Mouse (Mus musculus) liver, adult 2 months (tissue): ENCODE data around the gene Nrxn3. TPM values are rescaled to one million over a fixed set of nuclear protein-coding genes. Genes with fewer than 3 reads are reported as not detected.

Experiments
- DNase-seq: peaks from one replicate; pipeline ENCODE4 v3.0.0-alpha.2; 2011; ENCODE audit warnings: low read depth, low spot score; ENCODE audit errors: extremely low read depth
- H3K27ac ChIP-seq: fragments of 200-500 bp; replicated peaks from 2 replicates; pipeline ENCODE4 v1.5.1; 2012; ENCODE audit warnings: low read depth, mild to moderate bottlenecking, control low read depth, inconsistent platforms, low read length; ENCODE audit not compliant: insufficient read depth
- H3K27me3 ChIP-seq: fragments of 200-500 bp; 2 replicates; pipeline ENCODE4 v1.6.1; 2012; ENCODE audit warnings: mild to moderate bottlenecking, moderate library complexity, low read length, inconsistent platforms; ENCODE audit not compliant: control insufficient read depth, insufficient read depth
- H3K36me3 ChIP-seq: fragments of 200-500 bp; 2 replicates; pipeline ENCODE4 v1.6.1; 2012; ENCODE audit warnings: low read length, inconsistent platforms; ENCODE audit not compliant: control insufficient read depth, insufficient read depth
- H3K4me1 ChIP-seq: fragments of 200-500 bp; 2 replicates; pipeline ENCODE4 v1.6.1; 2011; ENCODE audit warnings: low read length; ENCODE audit not compliant: control insufficient read depth, insufficient read depth
- H3K4me3 ChIP-seq: fragments of 200-500 bp; 2 replicates; pipeline ENCODE4 v1.5.1; 2011; ENCODE audit warnings: low read depth, mild to moderate bottlenecking, control low read depth, low read length, moderate library complexity; ENCODE audit not compliant: insufficient read depth
- H3K79me2 ChIP-seq: fragments of 200-500 bp; 2 replicates; pipeline ENCODE4 v1.6.1; 2012; ENCODE audit warnings: inconsistent platforms, mild to moderate bottlenecking, low read length, moderate library complexity; ENCODE audit not compliant: control insufficient read depth, insufficient read depth
- H3K9ac ChIP-seq: fragments of 200-500 bp; 2 replicates; pipeline ENCODE4 v1.6.1; 2012; ENCODE audit warnings: low read depth, mild to moderate bottlenecking, control low read depth, inconsistent platforms, low read length
- CTCF ChIP-seq: fragments of 200-500 bp; IDR thresholded peaks from 2 replicates; pipeline ENCODE4 v1.5.1; 2011; ENCODE audit warnings: low read depth, low read length, control low read depth
- POLR2A ChIP-seq: fragments of 200-500 bp; IDR thresholded peaks from 2 replicates; pipeline ENCODE4 v1.6.1; 2011; ENCODE audit warnings: low read length, control low read depth; ENCODE audit not compliant: insufficient read depth; ENCODE audit errors: extremely low read depth
- WGBS: fragments of 180-500 bp; shearing (Covaris S2); methylation state at CpG from one replicate; pipeline ENCODE4 v1.1.7; 2018; 5-methylcytosine and 5-hydroxymethylcytosine counted together
- polyA plus RNA-seq: library from polyadenylated mRNA; depleted of rRNA; stranded (reverse); fragments of >200 nt; gene quantifications from 2 replicates; pipeline ENCODE4 v1.2.3, GENCODE M21; 2012
- total RNA-seq: library from RNA; depleted of rRNA; stranded (reverse); fragments of >200 nt; gene quantifications from 2 replicates; pipeline ENCODE4 v1.2.3, GENCODE M21; 2014

The Nrxn3 gene
- total and polyA plus RNA-seq, 2 experiments = 0.18 to 0.31 TPM

DNA sequence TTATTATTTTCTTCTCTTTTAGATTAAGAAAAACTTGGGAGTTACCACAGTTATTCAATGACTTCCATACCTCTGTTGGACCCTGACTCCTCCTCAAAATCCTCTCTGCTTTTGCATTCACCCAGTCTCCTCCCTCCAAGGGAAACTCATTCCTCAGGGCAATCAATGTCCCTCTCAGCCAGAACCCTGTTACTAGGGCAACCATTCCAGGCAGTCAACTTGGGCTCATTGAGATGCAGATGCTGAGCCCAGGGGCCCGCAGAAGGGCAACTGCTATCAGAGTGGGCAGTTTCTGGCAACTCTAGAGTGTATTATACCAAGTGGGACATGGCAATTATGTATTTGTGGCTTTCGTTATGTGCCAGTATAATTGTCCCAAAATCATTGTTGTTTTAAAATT is 188.1 kb downstream of the Nrxn3 start:
- no peaks in the 10 kb centered on the region for H3K27me3 ChIP-seq
- no peak for DNase-seq
- no peak overlapping the region for H3K4me3 ChIP-seq
- H3K79me2 ChIP-seq = no peaks in the 10 kb centered on the region
- no peaks in the 10 kb centered on the region for H3K36me3 ChIP-seq
- no peak overlapping the region for H3K27ac ChIP-seq
- no peaks in the 10 kb centered on the region for H3K4me1 ChIP-seq
- no peak overlapping the region for H3K9ac ChIP-seq
- TF ChIP-seq CTCF (no peak), POLR2A (no peak)
- 46% methylated on average over 2 of the region's 2 CpGs for WGBS

DNA sequence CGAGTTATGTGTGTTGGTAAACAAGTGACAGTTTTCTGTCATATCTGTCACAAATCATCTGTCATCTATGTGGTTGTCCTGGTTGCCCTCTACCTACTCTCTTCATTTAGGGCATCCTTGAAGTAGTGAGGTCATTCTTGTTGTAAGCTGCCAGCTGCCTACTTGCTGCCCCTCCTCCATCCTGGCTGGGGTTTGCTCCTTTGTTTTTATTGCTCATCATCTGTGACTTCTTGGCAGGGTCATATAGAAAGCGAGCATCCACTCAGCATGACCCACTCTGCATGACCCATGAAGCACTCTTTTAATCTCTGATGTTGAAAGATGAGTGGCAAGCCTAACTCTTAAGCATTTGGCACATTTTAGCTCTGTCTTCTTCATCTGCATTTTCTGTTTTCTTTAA is 194.1 kb downstream of the Nrxn3 start:
- Histone ChIP-seq H3K36me3 (no peaks in the 10 kb centered on the region), H3K27ac (no peak overlapping the region), H3K4me1 (no peaks in the 10 kb centered on the region), H3K79me2 (no peaks in the 10 kb centered on the region), H3K27me3 (no peaks in the 10 kb centered on the region), H3K4me3 (no peak overlapping the region), H3K9ac (no peak overlapping the region)
- DNase-seq = no peak
- 44% methylated on average over 2 of the region's 2 CpGs for WGBS
- TF ChIP-seq POLR2A (no peak), CTCF (no peak)

DNA sequence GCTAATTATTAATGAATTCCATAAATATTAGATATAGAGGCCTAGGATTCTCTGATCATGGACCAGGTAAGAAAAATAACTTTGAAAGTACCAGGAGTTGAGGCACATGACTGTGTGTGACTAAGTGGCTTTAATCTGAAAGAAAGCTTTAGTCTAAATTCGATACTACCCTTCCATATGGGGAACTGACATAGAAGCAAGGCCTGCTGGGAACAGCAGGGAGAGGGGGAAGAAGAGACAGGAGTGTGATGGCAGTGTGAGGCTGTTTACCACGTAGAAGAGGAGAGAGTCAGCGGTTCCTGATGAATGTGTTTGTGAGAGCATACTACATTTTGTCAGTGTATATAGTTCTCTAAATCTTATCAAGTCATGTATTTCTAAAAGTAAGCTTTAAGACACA is 202.2 kb downstream of the Nrxn3 start:
- TF ChIP-seq CTCF (no peak), POLR2A (no peak)
- Histone ChIP-seq H3K4me3 (no peak overlapping the region), H3K79me2 (no peaks in the 10 kb centered on the region), H3K27me3 (no peaks in the 10 kb centered on the region), H3K36me3 (no peaks in the 10 kb centered on the region), H3K27ac (no peak overlapping the region), H3K9ac (no peak overlapping the region), H3K4me1 (no peaks in the 10 kb centered on the region)
- DNase-seq = no peak
- WGBS = 75% methylated on average over 3 of the region's 3 CpGs

DNA sequence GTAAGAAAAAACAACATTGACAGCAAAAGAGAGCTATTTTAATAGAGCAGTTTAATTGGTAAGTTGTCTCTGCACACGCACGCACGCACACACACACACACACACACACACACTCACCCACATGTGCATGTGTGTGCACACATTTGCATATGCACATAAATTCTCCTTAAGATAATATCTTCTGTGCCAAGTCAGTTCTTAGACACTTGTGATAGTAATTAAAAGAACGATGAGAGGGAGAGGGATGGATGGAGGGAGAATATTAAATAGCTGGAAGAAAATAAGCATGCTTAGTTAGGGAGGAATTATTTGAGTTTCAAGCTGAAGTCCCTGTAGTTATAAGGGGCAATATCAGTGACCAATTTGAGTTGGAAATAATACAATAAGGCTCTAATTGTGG is 203.6 kb downstream of the Nrxn3 start:
- Histone ChIP-seq H3K9ac (no peak overlapping the region), H3K79me2 (no peaks in the 10 kb centered on the region), H3K27ac (no peak overlapping the region), H3K27me3 (no peaks in the 10 kb centered on the region), H3K4me1 (no peaks in the 10 kb centered on the region), H3K4me3 (no peak overlapping the region), H3K36me3 (no peaks in the 10 kb centered on the region)
- DNase-seq = no peak
- WGBS = 90% methylated on average over 4 of the region's 4 CpGs
- TF ChIP-seq POLR2A (no peak), CTCF (no peak)

DNA sequence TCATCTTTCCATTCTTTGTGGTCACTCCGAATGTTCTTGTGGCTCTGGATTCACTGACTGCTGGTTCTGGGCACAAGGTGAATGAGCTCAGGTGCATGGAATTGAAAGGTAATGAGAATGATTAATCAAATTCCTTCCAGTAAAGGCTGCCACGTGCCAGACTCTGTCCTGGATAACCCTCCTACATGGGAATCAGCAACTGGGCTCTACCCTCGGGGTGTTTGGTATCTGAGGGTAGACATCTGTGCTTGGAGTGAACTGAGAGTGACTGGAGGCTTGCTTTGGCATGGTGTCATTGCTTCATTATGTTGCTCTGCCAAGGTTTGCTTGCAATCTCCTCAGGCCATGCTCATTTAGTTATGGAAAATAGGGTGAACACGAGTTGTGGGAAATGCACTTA is 209.0 kb downstream of the Nrxn3 start:
- H3K27ac ChIP-seq = no peak overlapping the region
- H3K4me3 ChIP-seq = no peak overlapping the region
- H3K4me1 ChIP-seq = no peaks in the 10 kb centered on the region
- 63% methylated on average over 4 of the region's 4 CpGs for WGBS
- H3K36me3 ChIP-seq = no peaks in the 10 kb centered on the region
- no peak overlapping the region for H3K9ac ChIP-seq
- no peaks in the 10 kb centered on the region for H3K79me2 ChIP-seq
- H3K27me3 ChIP-seq = no peaks in the 10 kb centered on the region
- TF ChIP-seq CTCF (no peak), POLR2A (no peak)
- DNase-seq = no peak

DNA sequence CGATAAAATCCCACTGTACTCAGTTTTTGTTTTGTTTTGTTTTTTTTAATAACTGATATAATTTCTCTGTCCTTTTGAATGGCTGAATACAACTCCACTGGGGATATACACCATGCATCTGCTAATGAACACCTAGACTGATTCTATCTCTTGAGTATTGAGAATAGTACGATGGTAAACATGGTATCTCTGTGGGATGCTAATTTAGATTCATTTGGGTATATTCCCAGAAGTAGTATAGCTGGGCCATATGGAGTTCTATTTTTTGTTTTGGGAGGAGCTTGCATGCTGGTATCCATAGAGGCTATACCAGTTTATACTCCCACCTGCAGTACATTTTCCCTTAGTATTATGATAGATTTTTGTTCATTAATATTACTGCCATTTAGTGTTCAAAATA is 217.0 kb downstream of the Nrxn3 start:
- Histone ChIP-seq H3K27ac (no peak overlapping the region), H3K4me3 (no peak overlapping the region), H3K79me2 (no peaks in the 10 kb centered on the region), H3K4me1 (no peaks in the 10 kb centered on the region), H3K36me3 (no peaks in the 10 kb centered on the region), H3K27me3 (no peaks in the 10 kb centered on the region), H3K9ac (no peak overlapping the region)
- DNase-seq = no peak
- WGBS = 64% methylated on average over 2 of the region's 2 CpGs
- no peak for TF ChIP-seq POLR2A
- no peak for TF ChIP-seq CTCF
